Comparison of ENCODE assay signal across 7 mouse cellular contexts in genomic region chr9:90446957-90447356, GRCm38 (mm10).
A peak's percentile ranks its signal among the peaks of the same experiment; 100 is the strongest.
DNase-seq lines count a peak whose midpoint lies in the region; ATAC-seq and TF ChIP-seq lines count a peak whose summit lies in the region.

No protein-coding gene starts in this region.

- no peak overlapping the region for H3K4me3 ChIP-seq in kidney, postnatal 0 days (replicated peaks; ENCODE audit: low read depth, low read length)
- no peak overlapping the region for H3K4me3 ChIP-seq in kidney, embryonic 15.5 days (replicated peaks)
- H3K4me3 ChIP-seq in embryonic facial prominence, embryonic 14.5 days (ENCODE audit: low read depth, low read length), result no peak overlapping the region

- no peaks in the 10 kb centered on the region for H3K36me3 ChIP-seq in kidney, postnatal 0 days (ENCODE audit: insufficient read depth, low read length)
- H3K36me3 ChIP-seq in kidney, embryonic 15.5 days, result no peaks in the 10 kb centered on the region
- H3K36me3 ChIP-seq in embryonic facial prominence, embryonic 14.5 days (ENCODE audit: control insufficient read depth, insufficient read depth, low read length), result no peaks in the 10 kb centered on the region

- H3K27ac ChIP-seq in kidney, postnatal 0 days, result no peak overlapping the region
- no peak overlapping the region for H3K27ac ChIP-seq in kidney, embryonic 15.5 days
- H3K27ac ChIP-seq in embryonic facial prominence, embryonic 14.5 days (replicated peaks; ENCODE audit: low read depth, low read length), result no peak overlapping the region

- WGBS in kidney, postnatal 0 days, result 17% methylated on average over 4 of the region's 4 CpGs
- 18% methylated on average over 4 of the region's 4 CpGs for WGBS in kidney, embryonic 15.5 days
- WGBS in embryonic facial prominence, embryonic 14.5 days, result 20% methylated on average over 4 of the region's 4 CpGs

- H3K27me3 ChIP-seq in kidney, postnatal 0 days (ENCODE audit: insufficient read depth, low read length), result no peaks in the 10 kb centered on the region
- H3K27me3 ChIP-seq in kidney, embryonic 15.5 days, result no peaks in the 10 kb centered on the region
- no peaks in the 10 kb centered on the region for H3K27me3 ChIP-seq in embryonic facial prominence, embryonic 14.5 days (replicated peaks; ENCODE audit: control insufficient read depth, insufficient read depth, low read length)

- peak; percentile 69 for DNase-seq in kidney, postnatal 0 days (ENCODE audit: low spot score)
- peak; percentile 3 for DNase-seq in T-cell, adult 2 months (ENCODE audit: low spot score)
- peak; percentile 36 for DNase-seq in embryonic facial prominence, embryonic 14.5 days (ENCODE audit: low spot score)
- peak; percentile 15 for DNase-seq in lung, postnatal 14 days
- no peak for DNase-seq in spleen, postnatal 4 days (ENCODE audit: low spot score in 2 of 2)

- peak; percentile 79 for TF ChIP-seq CTCF in kidney, postnatal 0 days (IDR thresholded peaks at IDR 0.05; ENCODE audit: low read depth)

- no peak overlapping the region for H3K4me2 ChIP-seq in kidney, postnatal 0 days (ENCODE audit: low read length)
- H3K4me2 ChIP-seq in kidney, embryonic 15.5 days, result no peak overlapping the region
- no peak overlapping the region for H3K4me2 ChIP-seq in embryonic facial prominence, embryonic 14.5 days (ENCODE audit: low read depth, low read length)

- H3K4me1 ChIP-seq in kidney, postnatal 0 days (replicated peaks; ENCODE audit: insufficient read depth, low read length), result no peaks in the 10 kb centered on the region
- H3K4me1 ChIP-seq in kidney, embryonic 15.5 days, result no peaks in the 10 kb centered on the region
- no peaks in the 10 kb centered on the region for H3K4me1 ChIP-seq in embryonic facial prominence, embryonic 14.5 days (ENCODE audit: control insufficient read depth, insufficient read depth, low read length)

- ATAC-seq in kidney, postnatal 0 days (replicated peaks; ENCODE audit: low FRiP score, low read depth), result no peak
- ATAC-seq in kidney, embryonic 15.5 days (replicated peaks; ENCODE audit: low FRiP score), result no peak
- peak; percentile 51 for ATAC-seq in CD4-positive, CD25-positive, alpha-beta regulatory T cell, adult 4 months
- ATAC-seq in embryonic facial prominence, embryonic 14.5 days (ENCODE audit: low read depth), result no peak

- H3K9ac ChIP-seq in kidney, postnatal 0 days (ENCODE audit: low read depth, low read length), result no peak overlapping the region
- H3K9ac ChIP-seq in kidney, embryonic 15.5 days, result no peak overlapping the region
- H3K9ac ChIP-seq in embryonic facial prominence, embryonic 14.5 days (ENCODE audit: low read depth, low read length), result no peak overlapping the region

- no peaks in the 10 kb centered on the region for H3K9me3 ChIP-seq in kidney, postnatal 0 days (replicated peaks; ENCODE audit: low read length)
- no peaks in the 10 kb centered on the region for H3K9me3 ChIP-seq in kidney, embryonic 15.5 days (replicated peaks)
- H3K9me3 ChIP-seq in embryonic facial prominence, embryonic 14.5 days (ENCODE audit: control insufficient read depth, low read length), result no peaks in the 10 kb centered on the region

Comparison
In these comparisons a context has a peak if more than half of its experiments do, and no peak if none do; other contexts are left out.
1. DNase-seq: peak in kidney, postnatal 0 days (single experiment), T-cell, adult 2 months (single experiment), embryonic facial prominence, embryonic 14.5 days (single experiment) and lung, postnatal 14 days (single experiment); none in spleen, postnatal 4 days (0 of 2).